Mouse (Mus musculus) urinary bladder, postnatal 10 days (tissue): ENCODE measurements around the gene Cdh18.
"Not testable (repeated sequence)": the region's sequence is repeated elsewhere in the genome, so short reads cannot be mapped to it uniquely, and the experiment has no call there.

Experiments
- DNase-seq: peaks from one replicate; pipeline ENCODE4 v3.0.0; 2022; ENCODE audit warnings: low spot score

The Cdh18 gene

DNA sequence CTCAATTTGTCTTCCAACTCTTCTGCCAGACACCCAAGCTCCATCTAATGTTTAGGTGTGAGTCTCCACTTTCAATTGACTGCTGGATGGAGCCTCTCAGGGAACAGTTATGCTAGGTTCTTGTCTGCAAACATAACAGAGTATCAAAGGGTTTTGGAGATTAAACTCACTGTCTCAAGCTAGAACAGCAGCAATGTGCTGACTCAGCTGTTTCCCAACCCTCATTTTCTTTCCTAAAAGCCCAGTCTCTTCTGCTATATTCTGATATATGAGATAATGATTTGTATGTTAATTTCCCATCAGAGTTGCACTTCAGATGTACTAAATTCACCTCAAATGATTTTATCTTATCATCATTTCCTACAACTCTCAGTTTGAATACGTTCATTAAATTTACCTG is 398.4 kb downstream of the Cdh18 start:
- DNase-seq = no peak

GRCm38 (mm10) chr15:22969424-22969823 is 420.6 kb downstream of the Cdh18 start:
- DNase-seq = no peak

DNA sequence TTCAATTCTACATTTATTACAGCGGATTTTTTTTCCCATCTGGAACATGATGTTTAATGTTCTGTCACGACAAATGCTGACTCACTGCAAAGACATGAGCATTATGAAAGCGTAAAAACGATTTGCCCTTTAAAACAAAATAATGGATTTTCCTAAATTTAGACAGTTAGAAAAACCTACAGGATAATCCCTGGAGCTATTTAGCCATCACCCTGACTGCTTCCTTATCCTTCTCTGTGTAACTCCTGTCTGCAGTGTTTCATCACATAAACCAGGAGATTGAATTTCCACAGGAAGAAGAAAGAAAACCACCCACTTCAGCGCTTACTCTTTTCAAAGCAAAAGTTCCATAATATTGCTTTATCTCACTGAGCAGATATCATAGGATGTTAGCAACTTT is 431.3 kb downstream of the Cdh18 start:
- DNase-seq = no peak

DNA sequence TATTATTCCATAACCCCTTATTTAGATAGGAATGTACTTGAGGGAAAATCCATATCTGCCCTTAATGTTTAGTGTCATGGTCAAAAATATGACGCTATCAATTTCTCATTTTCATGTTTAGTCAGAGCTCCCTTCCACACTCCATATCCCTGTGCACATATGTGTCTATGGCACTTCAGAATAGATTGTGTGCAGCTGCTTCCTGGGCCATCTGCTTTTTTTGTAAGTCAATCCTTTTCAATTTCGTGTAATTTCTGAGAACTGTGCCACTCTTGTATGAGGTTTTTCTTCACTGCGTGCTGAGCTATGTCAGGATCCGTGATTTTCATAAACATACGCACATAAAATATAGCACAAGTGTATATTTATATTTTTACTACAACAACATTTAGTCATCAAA is 435.8 kb downstream of the Cdh18 start:
- no peak for DNase-seq

DNA sequence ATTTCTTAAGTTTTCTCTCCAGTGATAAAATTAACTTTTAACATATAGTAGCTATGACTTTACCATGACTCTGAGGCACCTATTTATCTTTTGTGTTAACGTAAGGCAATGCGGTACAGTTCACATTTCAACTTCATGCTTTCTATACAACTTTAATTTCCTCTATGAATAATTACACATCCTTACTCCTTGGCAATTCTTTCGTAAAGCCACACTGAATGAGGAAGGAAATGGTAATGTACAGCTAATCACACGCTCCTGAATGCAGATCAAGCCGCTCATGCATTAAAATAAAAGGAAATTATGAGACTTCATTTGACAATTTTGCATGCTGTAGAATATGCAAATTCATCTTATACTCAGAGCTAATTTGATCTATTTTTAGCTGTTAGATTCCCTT is 467.9 kb downstream of the Cdh18 start:
- DNase-seq = no peak

DNA sequence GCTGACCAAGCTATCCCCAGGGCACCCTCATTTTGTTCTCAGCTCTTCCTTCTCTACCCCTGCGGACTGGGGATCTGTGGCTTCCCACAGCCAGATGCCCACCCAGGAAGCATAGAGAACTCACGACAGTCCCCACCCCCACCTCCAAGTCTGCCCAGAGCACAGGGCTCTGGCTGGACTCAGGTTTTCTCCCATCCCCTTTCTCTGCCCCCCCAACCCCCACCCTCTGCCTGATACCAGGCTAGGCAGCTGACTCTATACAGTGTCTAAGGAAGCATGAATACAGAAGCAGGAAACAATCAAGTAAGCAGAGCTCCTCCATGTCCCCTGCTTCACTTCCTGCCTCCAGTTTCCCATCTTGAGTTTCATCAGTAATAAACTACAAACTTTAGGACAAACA is 472.3 kb downstream of the Cdh18 start:
- no peak for DNase-seq

GRCm38 (mm10) chr15:23022635-23023034 is 473.8 kb downstream of the Cdh18 start:
- no peak for DNase-seq

- DNase-seq = no peak
These were observed 486.9 kb downstream of the Cdh18 start for GRCm38 (mm10) chr15:23035551-23036207.

- DNase-seq = no peak
These were observed 487.6 kb downstream of the Cdh18 start for GRCm38 (mm10) chr15:23036208-23037065.

- DNase-seq = no peak
These were observed 488.7 kb downstream of the Cdh18 start for GRCm38 (mm10) chr15:23037561-23037960.

GRCm38 (mm10) chr15:23046127-23046785 is 497.4 kb downstream of the Cdh18 start:
- DNase-seq = no peak

GRCm38 (mm10) chr15:23052006-23052405 is 503.2 kb downstream of the Cdh18 start:
- no peak for DNase-seq

GRCm38 (mm10) chr15:23085326-23085725 is 536.5 kb downstream of the Cdh18 start:
- not testable (repeated sequence) for DNase-seq

DNA sequence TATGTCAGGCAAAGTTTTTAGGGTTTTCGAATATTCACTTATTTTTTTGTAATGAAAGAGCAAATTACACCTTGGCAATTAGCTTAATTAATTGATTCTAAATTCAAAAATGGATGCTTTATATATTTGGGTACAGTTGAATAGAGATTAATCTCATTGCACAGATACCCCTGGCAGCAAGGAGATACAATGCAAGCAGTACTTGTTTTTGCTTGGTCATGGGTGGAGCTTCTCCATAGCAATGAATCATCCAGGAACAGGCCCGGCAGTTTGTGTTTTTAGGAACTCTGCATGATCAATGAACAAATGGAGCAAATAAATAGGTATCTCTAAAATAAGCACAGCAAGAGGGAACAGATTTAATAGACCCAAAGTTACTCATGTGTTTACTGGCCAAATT is 538.7 kb downstream of the Cdh18 start:
- no peak for DNase-seq

GRCm38 (mm10) chr15:23096601-23097000 is 547.8 kb downstream of the Cdh18 start:
- no peak for DNase-seq

DNA sequence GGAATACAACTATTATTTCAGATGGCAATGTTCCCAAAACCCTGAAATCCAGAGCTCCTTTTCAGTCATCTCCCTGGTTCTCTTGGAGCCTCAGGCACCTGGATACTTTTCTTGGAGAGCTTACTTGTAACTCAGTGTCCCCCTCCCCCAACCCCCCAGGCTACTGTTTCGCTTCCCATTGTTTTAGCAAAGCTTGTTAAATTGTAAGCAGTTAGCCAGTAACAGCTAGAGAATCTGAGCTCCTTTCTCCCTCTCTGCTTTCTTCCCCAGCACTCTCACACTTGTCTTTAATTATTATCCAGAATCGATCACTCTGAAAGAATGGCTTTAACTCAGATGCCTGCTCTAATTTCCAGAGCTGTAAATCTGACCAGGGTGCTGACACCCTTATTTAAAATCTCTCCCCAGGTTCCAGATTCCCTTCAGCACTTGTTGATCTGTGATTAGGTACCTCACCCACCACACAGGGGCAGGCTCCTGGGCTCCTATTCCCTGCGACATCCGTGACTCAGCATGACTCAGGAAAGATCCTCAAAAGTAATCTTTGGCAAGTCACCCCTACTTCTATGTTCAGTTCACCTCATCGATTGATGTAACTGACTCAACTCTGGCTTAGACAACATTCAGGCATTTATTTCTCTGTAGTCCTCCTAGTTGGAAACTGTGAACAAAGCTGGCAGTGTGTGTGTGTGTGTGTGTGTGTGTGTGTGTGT is 556.0 kb downstream of the Cdh18 start:
- DNase-seq = no peak

- DNase-seq = no peak
These were observed 586.3 kb downstream of the Cdh18 start for GRCm38 (mm10) chr15:23134950-23135715.

DNA sequence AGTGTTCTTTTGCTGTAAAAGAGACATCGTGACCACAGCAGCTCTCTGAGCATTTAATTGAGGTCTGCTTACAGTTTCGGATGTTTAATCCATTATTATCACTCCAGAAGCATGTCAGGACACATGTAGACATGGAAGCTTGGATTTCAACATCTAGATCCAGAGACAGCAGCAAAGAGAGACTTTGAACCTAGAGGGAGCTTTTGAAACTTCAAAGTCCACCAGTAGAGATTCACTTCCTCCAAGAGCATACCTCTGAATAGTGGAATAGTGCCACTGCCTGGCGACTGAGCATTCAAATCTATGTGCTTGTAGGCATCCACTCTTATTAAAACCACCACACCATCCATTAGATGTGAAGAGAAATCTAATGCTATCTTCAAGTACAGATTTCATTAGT is 588.1 kb downstream of the Cdh18 start:
- DNase-seq = no peak

DNA sequence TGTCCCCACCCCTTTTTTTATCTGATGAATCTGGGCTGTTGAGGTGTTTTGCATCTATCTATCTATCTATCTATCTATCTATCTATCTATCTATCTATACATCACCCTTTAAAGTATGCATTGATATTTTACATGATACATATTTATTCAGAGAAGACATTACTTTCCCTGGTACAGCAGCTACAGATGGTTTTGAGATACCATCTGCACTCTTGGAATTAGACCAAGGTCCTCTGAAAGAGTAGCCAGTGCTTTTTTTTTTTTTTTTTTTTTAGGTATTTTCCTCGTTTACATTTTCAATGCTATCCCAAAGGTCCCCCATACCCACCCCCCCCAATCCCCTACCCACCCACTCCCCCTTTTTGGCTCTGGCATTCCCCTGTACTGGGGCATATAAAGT is 594.1 kb downstream of the Cdh18 start:
- not testable (repeated sequence) for DNase-seq

GRCm38 (mm10) chr15:23155883-23156282 is 607.1 kb downstream of the Cdh18 start:
- no peak for DNase-seq

DNA sequence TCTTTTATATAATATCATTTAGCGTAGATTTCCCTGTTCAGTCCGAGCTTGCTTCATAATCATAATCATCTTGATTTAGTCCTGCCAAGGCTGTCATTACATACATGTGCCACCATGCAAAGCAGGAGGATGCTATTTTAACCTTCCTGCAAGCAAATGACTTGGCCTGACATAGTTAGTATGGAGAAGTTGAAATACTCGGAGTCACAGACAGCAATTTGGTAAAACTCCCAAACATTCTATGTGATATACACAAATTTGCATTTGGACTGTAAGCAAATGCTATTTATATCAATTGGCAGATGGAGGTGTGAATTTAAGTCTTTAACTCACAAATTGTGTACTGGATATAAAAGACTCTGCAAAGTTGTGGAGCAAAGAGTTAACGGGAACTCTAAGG is 616.0 kb downstream of the Cdh18 start:
- no peak for DNase-seq

DNA sequence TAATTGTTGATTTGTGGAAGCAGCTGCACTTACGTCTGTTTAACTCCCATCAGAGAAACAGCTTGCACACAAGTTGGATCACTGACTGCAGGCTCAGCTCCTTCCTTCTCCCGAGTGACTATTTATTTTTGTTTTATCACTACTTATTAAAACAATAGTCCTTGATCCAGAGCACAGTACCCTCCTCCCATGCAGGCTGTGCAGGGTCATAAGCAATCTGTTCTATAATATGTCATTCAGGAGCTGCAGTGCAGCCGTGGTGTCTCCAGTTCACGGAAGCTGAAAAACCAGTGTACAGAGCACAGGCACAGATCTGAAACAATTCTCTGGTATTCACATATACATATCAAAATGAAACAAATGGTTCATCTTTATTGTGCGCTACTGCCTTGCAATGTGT is 625.8 kb downstream of the Cdh18 start:
- no peak for DNase-seq
